Mouse (Mus musculus) neural tube, embryonic 13.5 days (tissue): ENCODE results near the gene Pip5k1c. TPM values are rescaled to one million over a fixed set of nuclear protein-coding genes. Genes with fewer than 3 reads are reported as not detected.

ENCODE experiments used
- ATAC-seq: fragments of 200-750 bp; cut with Nextera tagmentation; 2 replicates; pipeline ENCODE4 v1.8.0; 2017; ENCODE audit warnings: low read depth, mild to moderate bottlenecking, moderate TSS enrichment, moderate library complexity
- H3K27ac ChIP-seq: fragments of 300-500 bp; sonication (generic); replicated peaks from 2 replicates; pipeline ENCODE4 v1.5.1; 2015; ENCODE audit warnings: moderate library complexity, mild to moderate bottlenecking, inconsistent platforms
- H3K27me3 ChIP-seq: fragments of 300-500 bp; sonication (generic); 2 replicates; pipeline ENCODE4 v1.6.1; 2015; ENCODE audit warnings: mild to moderate bottlenecking, inconsistent platforms
- H3K36me3 ChIP-seq: fragments of 300-500 bp; sonication (generic); 2 replicates; pipeline ENCODE4 v1.6.1; 2015; ENCODE audit warnings: mild to moderate bottlenecking, inconsistent platforms
- H3K4me1 ChIP-seq: fragments of 300-500 bp; sonication (generic); replicated peaks from 2 replicates; pipeline ENCODE4 v1.6.1; 2015; ENCODE audit warnings: inconsistent platforms
- H3K4me2 ChIP-seq: fragments of 300-500 bp; sonication (generic); 2 replicates; pipeline ENCODE4 v1.6.1; 2015; ENCODE audit warnings: inconsistent platforms, mild to moderate bottlenecking, moderate library complexity
- H3K4me3 ChIP-seq: fragments of 300-500 bp; sonication (generic); 2 replicates; pipeline ENCODE4 v1.5.1; 2015; ENCODE audit warnings: mild to moderate bottlenecking, inconsistent platforms
- H3K9ac ChIP-seq: fragments of 300-500 bp; sonication (generic); 2 replicates; pipeline ENCODE4 v1.6.1; 2015; ENCODE audit warnings: moderate library complexity, mild to moderate bottlenecking, inconsistent platforms
- H3K9me3 ChIP-seq: fragments of 300-500 bp; sonication (generic); 2 replicates; pipeline ENCODE4 v1.6.1; 2016; ENCODE audit warnings: inconsistent platforms
- WGBS: fragments of 180-500 bp; shearing (Covaris S2); methylation state at CpG from one replicate; pipeline ENCODE4 v1.1.7; 2015; 5-methylcytosine and 5-hydroxymethylcytosine counted together
- polyA plus RNA-seq: library from polyadenylated mRNA; unstranded; fragments of >200 nt; fragmentation: Nextera tagmentation; extraction: Ambion mirVana; gene quantifications from 2 replicates; pipeline ENCODE4 v1.2.1, GENCODE M21; 2015

Gene Pip5k1c
- polyA plus RNA-seq, 1 experiment from 2014 or later: 102 TPM

DNA sequence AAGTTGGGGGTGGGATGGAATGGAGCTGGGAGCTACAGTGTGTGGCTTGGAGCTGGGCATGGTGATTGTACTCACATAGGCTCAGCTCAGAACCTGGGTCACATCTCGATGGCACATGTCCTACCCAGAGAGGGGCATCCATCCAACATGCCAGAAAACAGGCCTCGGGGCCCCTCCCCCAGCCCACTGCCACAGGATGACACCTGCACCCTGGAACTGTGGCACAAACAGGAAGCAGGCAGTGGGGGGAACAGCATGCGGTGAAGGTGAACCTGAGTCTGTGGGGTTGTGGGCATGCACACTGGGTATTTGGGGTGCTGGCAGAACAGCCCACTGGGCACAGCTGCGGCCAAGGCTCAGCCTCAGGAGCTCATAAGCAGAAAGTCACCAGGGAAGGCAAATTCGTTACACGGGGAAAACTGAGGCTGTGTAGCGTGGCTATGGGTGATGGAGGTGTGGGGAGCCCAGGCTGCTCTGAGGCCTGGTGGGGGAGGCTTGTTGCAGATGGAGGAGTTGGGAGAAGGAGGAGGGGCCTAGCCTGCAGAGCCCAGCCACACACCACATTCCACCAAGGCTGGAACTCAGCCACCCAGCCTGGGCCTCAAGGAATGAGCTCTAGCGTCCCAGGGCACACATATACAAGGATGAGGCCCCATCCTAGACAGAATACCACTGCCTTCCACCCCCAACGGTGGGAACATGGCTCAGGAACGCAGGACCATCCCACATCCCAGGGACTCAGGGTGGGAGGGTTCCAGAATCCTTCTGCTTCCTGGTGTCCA lies 36.6 kb downstream of the Pip5k1c start:
- Histone ChIP-seq H3K36me3 (peaks cover 30% of the 10 kb centered on the region), H3K4me1 (peaks cover 21% of the 10 kb centered on the region), H3K4me2 (peak overlapping the region; percentile 11; the same call in 1 of the 2 replicates), H3K27ac (peak overlapping the region; percentile 49; the same call in 1 of the 2 replicates), H3K27me3 (peaks cover 27% of the 10 kb centered on the region), H3K9ac (peak overlapping the region; percentile 22; the same call in 1 of the 2 replicates), H3K4me3 (no peak overlapping the region), H3K9me3 (no peaks in the 10 kb centered on the region)
- 73% methylated on average over 10 of the region's 10 CpGs for WGBS
- 0 out of 2 replicates have a peak, but pooled peaks have one; percentile 12 for ATAC-seq

DNA sequence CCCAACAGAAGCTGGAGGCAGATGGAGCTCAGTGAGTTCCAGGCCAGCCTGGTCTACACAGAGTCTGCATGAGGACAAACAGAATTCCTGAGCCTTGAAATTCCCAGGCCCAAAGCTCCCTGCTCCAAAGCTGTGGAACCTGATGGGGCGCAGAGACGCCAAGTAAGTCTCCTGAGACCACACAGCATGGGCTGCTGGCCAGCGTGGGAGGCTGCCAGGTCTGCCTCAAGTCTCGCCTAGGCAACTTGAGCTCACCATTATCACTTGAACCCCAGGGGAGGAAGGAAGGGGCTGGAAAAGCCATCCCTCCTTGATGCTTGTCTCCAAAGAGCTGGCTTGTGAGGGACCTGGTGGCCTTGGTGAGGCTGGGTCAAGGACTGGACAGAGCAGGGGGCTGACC lies 37.2 kb downstream of the Pip5k1c start:
- 0 out of 2 replicates have a peak overlapping the region, but pooled peaks have one; percentile 34 for H3K9ac ChIP-seq

DNA sequence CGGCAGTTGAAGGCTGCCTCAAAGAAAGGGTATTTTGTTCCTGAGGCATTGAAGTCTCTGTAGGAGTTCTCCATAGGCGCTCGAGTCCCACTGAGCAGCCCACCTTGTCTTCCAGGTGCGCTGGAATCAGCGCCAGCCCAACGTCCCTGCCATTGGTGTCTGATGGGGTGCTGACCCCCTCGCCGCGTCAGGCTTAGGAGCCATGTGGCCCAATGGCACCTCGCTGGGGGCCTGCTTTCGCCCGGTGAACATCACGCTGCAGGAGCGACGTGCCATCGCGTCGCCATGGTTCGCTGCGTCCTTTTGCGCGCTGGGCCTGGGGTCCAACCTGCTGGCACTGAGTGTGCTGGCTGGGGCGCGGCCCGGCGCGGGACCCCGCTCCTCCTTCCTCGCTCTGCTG lies 39.5 kb downstream of the Pip5k1c start:
- no peaks in the 10 kb centered on the region for H3K9me3 ChIP-seq
- H3K36me3 ChIP-seq: peaks cover 1% of the 10 kb centered on the region
- WGBS: 19% methylated on average over 29 of the region's 29 CpGs
- H3K4me1 ChIP-seq: peaks cover 25% of the 10 kb centered on the region
- no peak overlapping the region for H3K4me3 ChIP-seq
- peaks cover 40% of the 10 kb centered on the region for H3K27me3 ChIP-seq
- 0 out of 2 replicates have a peak overlapping the region, but pooled peaks have one; percentile 1 for H3K4me2 ChIP-seq
- H3K9ac ChIP-seq: 0 out of 2 replicates have a peak overlapping the region, but pooled peaks have one; percentile 17
- ATAC-seq: no peak
- no peak overlapping the region for H3K27ac ChIP-seq

More for the DNA sequence above, 37.2 kb downstream of the Pip5k1c start:
- no peak for ATAC-seq
- peaks cover 24% of the 10 kb centered on the region for H3K36me3 ChIP-seq
- WGBS: 57% methylated on average over 4 of the region's 4 CpGs
- peak overlapping the region; percentile 3; the same call in 1 of the 2 replicates for H3K4me2 ChIP-seq
- H3K27me3 ChIP-seq: peaks cover 31% of the 10 kb centered on the region
- no peak overlapping the region; the same call in 1 of the 2 replicates for H3K27ac ChIP-seq
- peaks cover 22% of the 10 kb centered on the region for H3K4me1 ChIP-seq
- H3K4me3 ChIP-seq: no peak overlapping the region
- no peaks in the 10 kb centered on the region for H3K9me3 ChIP-seq

DNA sequence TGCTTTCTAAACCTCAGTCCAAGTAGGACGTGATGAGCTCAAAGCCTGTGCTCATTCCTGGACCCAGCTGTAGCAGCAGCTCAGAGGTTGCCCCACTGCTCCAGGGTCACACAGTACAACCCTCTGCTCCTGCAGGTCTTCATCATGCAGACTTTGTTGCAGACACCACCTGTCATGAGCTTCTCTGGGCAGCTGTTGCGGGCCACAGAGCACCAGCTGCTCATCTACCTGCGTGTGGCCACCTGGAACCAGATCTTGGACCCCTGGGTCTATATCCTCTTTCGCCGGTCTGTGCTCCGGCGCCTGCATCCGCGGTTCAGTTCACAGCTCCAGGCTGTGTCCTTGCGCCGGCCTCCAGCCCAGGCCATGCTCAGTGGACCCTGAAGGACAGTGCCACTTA lies 41.6 kb downstream of the Pip5k1c start:
- Histone ChIP-seq H3K9ac (no peak overlapping the region), H3K4me1 (peaks cover 15% of the 10 kb centered on the region), H3K27ac (no peak overlapping the region), H3K4me3 (no peak overlapping the region), H3K27me3 (peaks cover 56% of the 10 kb centered on the region), H3K4me2 (no peak overlapping the region), H3K9me3 (no peaks in the 10 kb centered on the region), H3K36me3 (no peaks in the 10 kb centered on the region)
- ATAC-seq: no peak
- WGBS: 69% methylated on average over 11 of the region's 11 CpGs

DNA sequence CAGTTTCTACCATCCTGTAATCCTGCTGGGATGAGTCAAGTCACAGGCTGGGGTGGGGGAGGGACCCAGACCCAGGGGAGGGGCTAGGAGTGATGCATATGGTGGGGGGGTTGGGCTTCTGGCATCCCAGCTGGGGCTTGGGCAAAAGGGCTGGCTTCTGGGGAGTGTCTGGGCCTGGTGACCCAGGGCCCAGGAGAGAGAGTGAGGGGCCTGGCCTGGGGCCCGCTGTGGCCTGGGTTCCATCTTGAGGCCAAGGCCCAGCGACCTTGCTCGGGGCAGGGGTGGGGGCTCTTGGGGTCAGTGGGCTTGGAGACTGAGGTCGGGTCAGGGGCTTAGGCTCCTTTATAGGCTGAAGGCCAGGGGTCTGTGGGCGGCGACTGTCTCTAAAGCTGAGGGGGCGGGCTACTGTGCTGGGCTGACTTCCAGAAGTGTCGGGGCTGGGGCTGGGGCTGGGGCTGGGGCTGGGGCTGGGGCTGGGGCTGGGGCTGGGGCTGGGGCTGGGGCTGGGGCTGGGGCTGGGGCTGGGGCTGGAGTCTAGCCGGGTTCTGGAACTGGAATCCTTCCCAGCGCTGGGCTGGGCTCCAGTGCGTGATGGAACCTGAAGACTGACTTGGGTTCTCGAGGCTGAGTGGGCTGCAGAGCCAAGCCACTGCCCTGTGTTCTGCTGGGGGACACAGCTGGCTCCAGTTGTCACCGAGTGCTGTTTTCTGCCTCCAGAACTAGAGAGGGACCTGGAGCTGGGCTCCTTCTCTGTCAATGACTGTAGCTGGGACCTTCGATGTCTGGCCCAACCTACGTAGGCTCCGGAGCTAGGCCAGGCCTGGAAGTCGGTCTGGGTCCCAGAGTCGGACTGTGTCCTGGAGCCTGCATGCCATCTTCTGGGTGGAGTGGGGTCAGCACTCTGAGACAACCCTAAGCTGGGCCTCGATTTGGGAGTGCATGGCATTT lies 42.9 kb downstream of the Pip5k1c start:
- H3K4me2 ChIP-seq: no peak overlapping the region
- 42% methylated on average over 18 of the region's 19 CpGs for WGBS

DNA sequence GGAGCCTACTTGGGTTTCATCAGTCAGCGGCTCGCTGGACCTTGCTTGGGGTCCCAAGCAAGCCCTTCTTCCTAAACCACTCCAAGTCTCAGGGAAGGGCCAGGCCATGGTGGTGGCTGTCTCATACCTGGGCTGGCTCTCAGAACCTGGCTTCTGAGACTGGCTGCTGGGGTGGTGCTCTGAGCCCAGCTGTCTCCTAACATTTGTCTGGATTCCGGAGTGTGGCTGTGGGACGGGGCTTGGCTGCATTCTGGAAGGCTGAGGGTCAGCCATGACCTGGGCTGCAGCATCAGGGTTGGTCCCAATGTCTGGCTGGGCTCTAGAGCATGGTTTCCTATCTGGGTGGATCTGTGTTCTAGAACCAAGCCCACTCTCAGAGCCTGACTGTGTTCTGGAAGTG lies 43.8 kb downstream of the Pip5k1c start:
- H3K9me3 ChIP-seq: no peaks in the 10 kb centered on the region
- peaks cover 71% of the 10 kb centered on the region for H3K27me3 ChIP-seq
- H3K9ac ChIP-seq: no peak overlapping the region
- no peak overlapping the region for H3K4me3 ChIP-seq
- WGBS: 96% methylated on average over 4 of the region's 4 CpGs
- no peaks in the 10 kb centered on the region for H3K36me3 ChIP-seq
- H3K4me1 ChIP-seq: peaks cover 4% of the 10 kb centered on the region; the same call in 1 of the 2 replicates
- ATAC-seq: no peak
- H3K4me2 ChIP-seq: no peak overlapping the region
- no peak overlapping the region for H3K27ac ChIP-seq

More for the DNA sequence above, 42.9 kb downstream of the Pip5k1c start:
- Histone ChIP-seq H3K9ac (peak overlapping the region; percentile 41; the same call in 1 of the 2 replicates), H3K27me3 (peaks cover 64% of the 10 kb centered on the region), H3K9me3 (no peaks in the 10 kb centered on the region), H3K4me1 (peaks cover 4% of the 10 kb centered on the region; the same call in 1 of the 2 replicates), H3K27ac (peak overlapping the region; percentile 28; the same call in 1 of the 2 replicates), H3K36me3 (no peaks in the 10 kb centered on the region), H3K4me3 (no peak overlapping the region)
- ATAC-seq: 0 out of 2 replicates have a peak, but pooled peaks have one; percentile 33

DNA sequence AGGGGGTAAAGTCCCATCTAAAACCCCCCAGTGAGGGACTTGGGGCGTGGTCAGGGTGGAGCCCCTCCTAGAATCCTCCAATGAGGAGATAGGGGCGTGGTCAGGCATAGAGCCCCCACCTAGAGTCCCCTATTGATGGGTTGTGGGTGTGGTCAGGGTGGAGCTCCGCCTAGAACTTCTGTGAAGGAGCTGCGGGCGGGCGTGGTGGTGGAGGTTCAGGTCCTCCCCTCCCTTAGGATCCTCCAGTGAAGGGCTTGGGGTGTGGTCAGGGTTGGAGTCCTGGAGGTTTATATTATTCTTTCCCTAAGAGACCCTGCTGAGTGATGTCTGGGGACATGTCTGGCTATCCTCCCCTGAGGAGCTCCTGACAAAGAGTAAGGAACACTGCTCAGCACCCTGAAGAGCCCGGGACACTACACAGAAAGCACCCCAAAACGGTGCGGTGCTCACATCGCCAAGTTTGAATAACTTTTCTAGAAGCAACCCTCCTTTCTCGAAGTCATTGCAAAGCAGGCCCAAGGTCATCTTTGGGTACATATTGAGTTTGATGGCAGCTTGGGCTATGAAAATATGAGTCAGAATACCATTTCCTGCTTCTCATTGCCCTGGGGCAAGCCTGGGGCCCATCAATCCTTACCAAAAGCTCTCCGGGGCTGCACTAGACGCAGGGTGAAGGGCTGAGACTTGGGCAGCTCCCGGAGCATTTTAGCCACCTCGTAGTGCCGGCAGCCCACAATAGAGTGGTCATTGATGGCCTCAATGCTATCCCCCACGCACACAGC lies 48.0 kb downstream of the Pip5k1c start:
- Histone ChIP-seq H3K9ac (no peak overlapping the region), H3K27ac (no peak overlapping the region), H3K4me1 (peaks cover 8% of the 10 kb centered on the region), H3K27me3 (peaks cover 81% of the 10 kb centered on the region), H3K4me2 (no peak overlapping the region), H3K9me3 (no peaks in the 10 kb centered on the region), H3K36me3 (no peaks in the 10 kb centered on the region), H3K4me3 (no peak overlapping the region)
- WGBS: 34% methylated on average over 17 of the region's 17 CpGs
- no peak for ATAC-seq

DNA sequence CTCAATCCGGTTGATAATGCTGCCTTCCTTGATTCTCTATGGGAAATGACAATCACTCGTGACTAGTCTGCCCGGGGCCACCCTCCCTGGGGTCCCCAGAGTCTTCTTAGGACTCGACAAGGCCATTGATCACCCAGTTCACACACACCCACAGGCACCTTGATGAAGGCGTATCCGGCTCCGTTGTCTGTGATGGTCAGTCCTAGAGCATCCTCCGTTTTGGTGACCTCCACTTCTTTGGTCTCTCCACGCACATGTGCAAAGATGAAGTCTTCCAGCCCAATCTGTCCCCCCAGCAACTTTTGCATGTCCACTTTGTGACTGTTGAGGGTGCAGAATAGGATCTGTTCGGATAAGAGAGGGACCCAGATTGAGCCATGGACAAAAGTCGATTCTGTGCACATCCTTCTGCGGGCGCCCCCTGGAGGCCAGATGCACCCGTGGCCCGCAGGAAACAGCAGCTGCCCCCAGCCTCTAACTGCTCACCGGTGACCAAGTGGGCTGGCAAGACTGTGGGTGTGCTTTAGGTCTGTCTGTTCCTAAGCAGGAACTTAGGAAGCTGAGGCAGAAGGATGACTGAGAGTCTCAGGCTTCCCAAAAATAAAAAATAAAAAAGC lies 48.7 kb downstream of the Pip5k1c start:
- Histone ChIP-seq H3K36me3 (no peaks in the 10 kb centered on the region), H3K4me3 (no peak overlapping the region), H3K27me3 (peaks cover 83% of the 10 kb centered on the region), H3K9ac (no peak overlapping the region), H3K4me1 (peaks cover 10% of the 10 kb centered on the region), H3K9me3 (no peaks in the 10 kb centered on the region), H3K27ac (no peak overlapping the region), H3K4me2 (no peak overlapping the region)
- 36% methylated on average over 16 of the region's 16 CpGs for WGBS
- ATAC-seq: no peak

DNA sequence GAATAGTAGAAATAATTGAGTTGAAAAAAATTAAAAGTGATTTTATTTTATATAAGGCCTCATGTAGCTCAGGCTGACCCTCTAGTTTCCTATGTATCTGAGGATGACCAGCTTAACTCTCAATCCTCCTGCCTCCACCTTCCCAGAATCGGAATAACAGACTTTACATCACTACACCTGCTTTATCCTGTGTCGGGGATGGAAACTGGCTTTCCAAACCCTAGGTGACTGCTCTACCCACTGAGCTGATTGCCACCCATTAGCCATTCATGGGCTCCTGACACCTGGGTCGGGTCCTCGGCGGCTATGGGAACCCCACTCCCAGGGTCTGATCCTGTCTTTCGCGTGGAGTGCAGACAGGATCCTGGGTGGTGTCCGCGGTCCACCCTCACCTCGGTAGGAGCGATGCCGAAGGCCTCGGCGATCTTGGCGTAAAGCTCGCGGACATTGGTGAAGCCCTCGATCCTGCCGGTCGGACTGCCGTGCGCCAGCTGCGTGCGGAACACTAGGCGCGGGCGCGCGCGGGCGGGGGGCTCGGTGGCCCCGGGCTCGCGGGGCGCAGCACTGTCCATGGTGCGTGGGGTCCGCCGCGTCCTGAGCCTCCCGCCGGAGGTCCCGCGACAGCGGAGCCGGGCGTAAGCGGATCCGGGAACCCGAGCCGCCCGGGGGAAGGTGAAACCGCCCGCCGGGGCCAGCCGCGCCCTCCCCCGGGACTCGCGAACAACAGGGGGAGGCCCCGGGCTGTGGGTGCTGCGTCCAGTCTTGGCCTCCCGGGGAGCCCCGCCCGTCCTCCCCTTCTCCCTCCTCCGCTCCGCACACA lies 50.1 kb downstream of the Pip5k1c start, which contains the start of gene Gipc3:
TSS of gene Gipc3 (minus strand) at position 581 of the 820 bp plus-strand sequence.
- Histone ChIP-seq H3K9ac (peak within 1 kb of the TSS; percentile 65), H3K4me3 (peak within 1 kb of the TSS; percentile 43), H3K4me2 (peak within 1 kb of the TSS; percentile 68), H3K36me3 (no peaks in the 10 kb centered on the region), H3K4me1 (peaks cover 19% of the 10 kb centered on the region), H3K27me3 (peaks cover 83% of the 10 kb centered on the region), H3K27ac (no peak within 1 kb of the TSS), H3K9me3 (no peaks in the 10 kb centered on the region)
- no peak for ATAC-seq
- 5% methylated on average over 66 of the region's 67 CpGs for whole genome bisulfite sequencing

DNA sequence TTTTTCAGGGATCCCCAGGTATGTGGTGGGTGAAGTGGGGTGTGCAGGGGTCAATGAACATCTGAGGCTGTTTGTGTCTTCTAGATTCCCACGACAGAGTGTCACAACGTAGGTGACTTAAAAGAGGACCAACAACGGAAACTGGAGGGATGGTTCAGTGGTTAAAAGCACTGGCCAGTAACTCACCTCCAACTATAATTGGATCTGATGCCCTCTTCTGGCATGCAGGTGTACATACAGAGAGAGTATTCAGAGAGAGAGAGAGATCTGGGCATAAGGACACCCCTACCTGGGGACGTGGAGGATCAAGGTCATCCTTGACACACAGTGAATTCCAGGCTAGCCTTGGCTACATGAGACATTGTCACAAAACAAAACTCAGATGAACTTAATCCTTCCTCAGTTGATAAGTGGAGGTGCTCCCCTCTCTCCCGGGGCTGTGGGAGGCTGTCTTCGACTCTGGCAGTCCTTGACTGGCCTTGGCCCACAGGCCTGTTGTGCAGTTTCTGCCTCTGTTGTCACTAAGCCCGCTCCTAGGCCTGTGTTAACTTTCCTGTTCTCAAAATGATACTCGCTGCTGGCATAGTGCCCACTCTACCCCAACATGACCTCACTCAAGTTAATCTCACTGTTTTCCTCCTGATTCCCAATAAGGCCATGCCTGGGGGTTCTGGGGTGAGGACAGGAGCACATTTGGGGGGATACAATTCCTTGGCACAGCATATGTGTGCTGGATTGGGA lies 51.8 kb downstream of the Pip5k1c start:
- no peak overlapping the region for H3K9ac ChIP-seq
- H3K4me1 ChIP-seq: peaks cover 27% of the 10 kb centered on the region
- no peaks in the 10 kb centered on the region for H3K36me3 ChIP-seq
- H3K27me3 ChIP-seq: peaks cover 74% of the 10 kb centered on the region
- H3K4me2 ChIP-seq: no peak overlapping the region
- H3K9me3 ChIP-seq: no peaks in the 10 kb centered on the region
- H3K4me3 ChIP-seq: no peak overlapping the region
- no peak for ATAC-seq
- no peak overlapping the region for H3K27ac ChIP-seq
- WGBS: 58% methylated on average over 8 of the region's 8 CpGs
